Mouse (Mus musculus) heart, embryonic 10.5 days (tissue): ENCODE results near the gene Gatad2b. TPM values are rescaled to one million over a fixed set of nuclear protein-coding genes. Genes with fewer than 3 reads are reported as not detected.
"Not testable (repeated sequence)": the region's sequence is repeated elsewhere in the genome, so short reads cannot be mapped to it uniquely, and the experiment has no call there.

ENCODE experiments used
- DNase-seq: peaks from one replicate; pipeline ENCODE4 v3.0.0-alpha.2; 2017; ENCODE audit warnings: low spot score
- H3K27ac ChIP-seq: fragments of 300-500 bp; sonication (generic); 2 replicates; pipeline ENCODE4 v1.5.1; 2016; ENCODE audit warnings: mild to moderate bottlenecking
- H3K27me3 ChIP-seq: fragments of 300-500 bp; sonication (generic); 2 replicates; pipeline ENCODE4 v1.6.1; 2016; ENCODE audit warnings: mild to moderate bottlenecking; ENCODE audit not compliant: poor library complexity, insufficient read depth, severe bottlenecking
- H3K36me3 ChIP-seq: fragments of 300-500 bp; sonication (generic); 2 replicates; pipeline ENCODE4 v1.6.1; 2016; ENCODE audit warnings: mild to moderate bottlenecking, moderate library complexity
- H3K4me1 ChIP-seq: fragments of 300-500 bp; sonication (generic); 2 replicates; pipeline ENCODE4 v1.6.1; 2016; ENCODE audit warnings: mild to moderate bottlenecking
- H3K4me3 ChIP-seq: fragments of 300-500 bp; sonication (generic); 2 replicates; pipeline ENCODE4 v1.5.1; 2016; ENCODE audit warnings: mild to moderate bottlenecking, moderate library complexity
- H3K9me3 ChIP-seq: fragments of 300-500 bp; sonication (generic); 2 replicates; pipeline ENCODE4 v1.6.1; 2016; ENCODE audit warnings: mild to moderate bottlenecking, moderate library complexity
- WGBS: fragments of 180-500 bp; shearing (Covaris S2); methylation state at CpG from one replicate; pipeline ENCODE4 v1.1.7; 2016; 5-methylcytosine and 5-hydroxymethylcytosine counted together
- polyA plus RNA-seq: library from polyadenylated mRNA; unstranded; fragments of >200 nt; fragmentation: Nextera tagmentation; extraction: Ambion mirVana; gene quantifications from 2 replicates; pipeline ENCODE4 v1.2.1, GENCODE M21; 2016

Gene Gatad2b
- polyA plus RNA-seq: 10.6 and 11.8 TPM in 2 replicates

DNA sequence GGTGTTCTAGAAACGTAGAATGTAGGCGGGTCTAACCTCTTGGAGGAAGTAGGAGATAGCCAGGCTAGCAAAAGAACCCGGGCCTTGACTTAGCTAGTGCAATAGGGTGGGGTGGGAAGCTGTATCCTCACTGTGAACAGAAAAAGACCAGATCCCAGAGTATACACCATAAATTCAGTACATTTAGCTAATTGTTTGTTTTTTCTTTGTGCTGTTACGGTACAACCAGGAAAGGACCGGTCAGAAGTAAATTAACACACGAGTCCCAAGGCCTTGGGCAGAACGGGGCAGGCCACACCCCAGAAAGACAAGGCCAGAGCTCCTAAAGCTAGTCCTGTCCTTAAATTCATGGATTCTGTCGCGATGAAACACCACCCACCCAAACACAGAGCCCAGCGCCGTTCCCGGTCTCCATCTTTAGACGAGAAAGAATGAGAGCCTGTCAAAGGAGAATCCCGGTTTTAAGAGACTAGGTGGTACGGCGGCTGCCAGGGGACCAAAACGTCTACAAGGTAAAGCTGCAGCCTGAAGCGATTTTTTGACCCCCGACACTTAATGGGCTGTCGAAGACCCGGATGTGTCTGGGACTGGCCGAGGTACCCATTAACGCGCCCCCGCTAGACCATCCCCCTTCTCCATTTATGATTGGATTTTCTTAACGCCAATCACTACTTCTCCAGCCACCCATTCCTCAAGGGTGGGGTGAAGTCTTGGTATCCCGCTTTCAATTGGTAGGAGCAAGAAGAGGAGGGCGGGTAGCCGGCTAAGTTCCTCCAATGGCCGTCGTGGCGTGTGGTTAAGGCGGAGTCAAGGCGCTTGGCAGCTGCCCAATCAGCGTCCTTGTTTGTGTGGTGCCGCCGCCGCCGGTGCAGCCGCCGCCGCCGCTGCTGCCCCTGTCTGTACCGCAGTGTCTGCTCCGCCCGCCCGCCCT is at the start of gene Gatad2b:
Gatad2b (plus strand) TSS at position 834 of the 931 bp plus-strand sequence.
- H3K4me3 ChIP-seq: peak within 1 kb of the TSS; percentile 98
- under 1% methylated on average over 45 of the region's 47 CpGs for WGBS
- DNase-seq: peak; percentile 100
- H3K4me1 ChIP-seq: peaks cover 26% of the 10 kb centered on the region
- no peaks in the 10 kb centered on the region for H3K27me3 ChIP-seq
- H3K9me3 ChIP-seq: no peaks in the 10 kb centered on the region
- 0 out of 2 replicates have a peak, but pooled peaks cover 2% of the 10 kb centered on the region for H3K36me3 ChIP-seq
- H3K27ac ChIP-seq: peak within 1 kb of the TSS; percentile 99

DNA sequence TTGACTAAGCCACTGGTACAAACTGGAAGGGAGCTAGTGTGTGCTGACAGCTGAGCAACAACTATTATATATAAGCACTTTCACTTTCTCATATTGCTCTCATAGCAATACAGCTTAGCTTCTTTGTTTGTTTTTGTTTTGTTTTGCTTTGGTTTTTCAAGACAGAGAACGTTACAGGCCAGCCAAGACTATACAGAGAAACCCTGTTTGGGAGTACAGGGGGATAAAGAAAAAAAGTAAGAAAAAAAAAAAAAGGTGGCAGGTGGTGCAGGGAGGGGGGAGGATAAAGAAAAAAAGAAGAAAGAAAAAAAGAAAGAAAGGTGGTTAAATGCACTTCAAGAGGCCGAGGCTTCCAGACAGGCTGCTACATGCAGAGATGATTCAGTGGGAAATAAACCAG is 47.6 kb upstream of the Gatad2b start:
- H3K27me3 ChIP-seq: 0 out of 2 replicates have a peak, but pooled peaks cover 11% of the 10 kb centered on the region
- no peak overlapping the region for H3K27ac ChIP-seq
- peaks cover 10% of the 10 kb centered on the region for H3K36me3 ChIP-seq
- no peaks in the 10 kb centered on the region for H3K9me3 ChIP-seq
- WGBS: 65% methylated on average over 2 of the region's 2 CpGs
- peaks cover 32% of the 10 kb centered on the region for H3K4me1 ChIP-seq
- no peak for DNase-seq
- H3K4me3 ChIP-seq: no peak overlapping the region

GRCm38 (mm10) chr3:90247630-90247959 is 45.4 kb upstream of the Gatad2b start:
- Histone ChIP-seq H3K27ac (peak overlapping the region; percentile 96), H3K4me3 (peak overlapping the region; percentile 86), H3K27me3 (no peaks in the 10 kb centered on the region), H3K36me3 (peaks cover 27% of the 10 kb centered on the region), H3K4me1 (peaks cover 29% of the 10 kb centered on the region), H3K9me3 (no peaks in the 10 kb centered on the region)
- WGBS: under 1% methylated on average over 3 of the region's 3 CpGs
- DNase-seq: no peak

GRCm38 (mm10) chr3:90247960-90248745 is 44.8 kb upstream of the Gatad2b start, which contains the start of gene Slc39a1:
Gene Slc39a1, plus strand, starts transcription at chr3:90248172.
- no peaks in the 10 kb centered on the region for H3K27me3 ChIP-seq
- peak within 1 kb of the TSS; percentile 96 for H3K27ac ChIP-seq
- H3K36me3 ChIP-seq: peaks cover 27% of the 10 kb centered on the region
- H3K4me3 ChIP-seq: peak within 1 kb of the TSS; percentile 86
- H3K9me3 ChIP-seq: no peaks in the 10 kb centered on the region
- peaks cover 23% of the 10 kb centered on the region; the same call in 1 of the 2 replicates for H3K4me1 ChIP-seq
- under 1% methylated on average over 44 of the region's 44 CpGs for WGBS
- peak; percentile 98 for DNase-seq

DNA sequence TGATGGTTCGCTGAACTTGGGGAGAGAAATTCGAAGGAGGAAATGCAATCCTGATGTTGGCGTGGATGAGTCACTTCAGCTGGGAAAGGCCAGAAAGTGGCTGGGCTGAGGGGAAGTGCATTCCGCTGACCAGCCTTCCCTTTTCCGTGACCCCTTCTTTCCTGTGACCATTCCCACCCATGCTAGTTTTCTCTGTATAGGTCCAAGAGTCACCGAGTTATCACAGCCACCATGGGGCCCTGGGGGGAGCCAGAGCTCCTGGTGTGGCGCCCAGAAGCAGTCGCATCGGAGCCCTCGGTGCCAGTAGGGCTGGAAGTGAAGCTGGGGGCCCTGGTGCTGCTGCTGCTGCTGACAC is 44.3 kb upstream of the Gatad2b start:
- peak overlapping the region; percentile 86 for H3K4me3 ChIP-seq
- peaks cover 27% of the 10 kb centered on the region for H3K36me3 ChIP-seq
- H3K27me3 ChIP-seq: no peaks in the 10 kb centered on the region
- H3K9me3 ChIP-seq: no peaks in the 10 kb centered on the region
- DNase-seq: peak; percentile 81
- peak overlapping the region; percentile 96 for H3K27ac ChIP-seq
- 3% methylated on average over 10 of the region's 10 CpGs for WGBS
- H3K4me1 ChIP-seq: peaks cover 18% of the 10 kb centered on the region; the same call in 1 of the 2 replicates

- Histone ChIP-seq H3K27me3 (no peaks in the 10 kb centered on the region), H3K36me3 (peaks cover 27% of the 10 kb centered on the region), H3K27ac (no peak overlapping the region; the same call in 1 of the 2 replicates), H3K4me3 (no peak overlapping the region), H3K4me1 (peaks cover 25% of the 10 kb centered on the region), H3K9me3 (no peaks in the 10 kb centered on the region)
- DNase-seq: no peak
- 82% methylated on average over 6 of the region's 6 CpGs for WGBS
These were observed 42.2 kb upstream of the Gatad2b start for GRCm38 (mm10) chr3:90250791-90251190.

DNA sequence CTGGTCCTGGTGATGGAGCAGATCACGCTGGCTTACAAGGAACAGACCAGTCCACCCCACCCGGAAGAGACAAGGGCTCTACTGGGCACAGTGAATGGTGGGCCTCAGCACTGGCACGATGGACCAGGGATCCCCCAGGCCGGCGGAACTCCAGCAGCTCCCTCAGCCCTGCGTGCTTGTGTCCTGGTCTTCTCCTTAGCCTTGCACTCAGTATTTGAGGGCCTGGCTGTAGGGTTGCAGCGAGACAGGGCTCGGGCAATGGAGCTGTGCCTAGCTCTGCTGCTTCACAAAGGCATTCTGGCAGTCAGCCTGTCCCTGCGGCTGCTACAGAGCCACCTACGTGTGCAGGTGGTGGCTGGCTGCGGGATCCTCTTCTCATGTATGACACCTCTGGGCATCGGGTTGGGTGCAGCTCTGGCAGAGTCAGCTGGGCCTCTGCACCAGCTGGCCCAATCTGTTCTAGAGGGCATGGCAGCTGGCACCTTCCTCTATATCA is 41.2 kb upstream of the Gatad2b start:
- Histone ChIP-seq H3K4me1 (peaks cover 28% of the 10 kb centered on the region), H3K36me3 (peaks cover 36% of the 10 kb centered on the region)
- H3K27ac ChIP-seq, H3K4me3 ChIP-seq, DNase-seq, H3K27me3 ChIP-seq, H3K9me3 ChIP-seq: not testable (repeated sequence)
- 88% methylated on average over 10 of the region's 12 CpGs for WGBS

DNA sequence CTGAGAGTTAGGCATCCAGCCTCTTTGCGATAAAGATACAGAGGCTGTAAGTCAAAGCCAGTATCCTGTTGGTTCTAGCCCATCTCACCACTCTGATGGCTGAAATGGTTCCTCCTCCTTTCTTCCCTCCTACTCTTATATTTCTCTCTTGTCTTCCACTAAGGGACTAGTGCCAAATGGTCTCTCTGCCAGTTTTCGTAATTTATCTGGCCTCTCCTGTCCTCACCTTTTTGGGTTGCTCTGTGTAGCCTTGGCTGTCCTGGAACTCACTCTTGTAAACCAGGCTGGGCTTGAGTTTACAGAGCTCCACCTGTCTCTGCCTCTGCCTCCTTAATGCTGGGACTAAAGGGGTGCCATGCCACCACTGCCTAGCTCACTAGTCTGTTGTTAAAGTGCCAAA is 40.3 kb upstream of the Gatad2b start:
- 85% methylated on average over 2 of the region's 2 CpGs for WGBS
- H3K9me3 ChIP-seq, H3K27me3 ChIP-seq, DNase-seq, H3K4me3 ChIP-seq, H3K27ac ChIP-seq: not testable (repeated sequence)
- Histone ChIP-seq H3K4me1 (peaks cover 26% of the 10 kb centered on the region), H3K36me3 (peaks cover 45% of the 10 kb centered on the region)

DNA sequence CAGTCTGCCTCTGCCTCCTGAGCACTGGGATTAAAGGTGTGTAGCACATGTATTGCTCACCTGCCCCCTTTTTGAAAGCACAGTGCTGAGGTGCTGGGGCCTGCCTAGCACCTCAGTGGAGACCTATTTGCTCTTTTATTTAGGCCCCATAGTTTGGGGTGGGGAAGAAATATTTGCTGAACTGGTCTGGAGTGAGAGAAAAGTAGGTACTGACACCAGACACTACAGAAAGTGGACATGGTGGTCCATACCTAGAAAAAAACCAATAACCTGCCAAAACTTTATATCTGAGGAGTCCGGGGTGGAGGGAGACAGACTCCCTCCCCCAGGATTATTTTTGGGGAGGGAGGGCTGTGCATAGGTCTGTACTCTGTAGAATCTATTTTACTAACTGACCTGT is 39.8 kb upstream of the Gatad2b start:
- H3K27ac ChIP-seq, DNase-seq, H3K4me3 ChIP-seq, H3K27me3 ChIP-seq, H3K9me3 ChIP-seq: not testable (repeated sequence)
- H3K4me1 ChIP-seq: peaks cover 26% of the 10 kb centered on the region
- peaks cover 50% of the 10 kb centered on the region for H3K36me3 ChIP-seq
- 76% methylated on average over 1 of the region's 1 CpGs for WGBS

DNA sequence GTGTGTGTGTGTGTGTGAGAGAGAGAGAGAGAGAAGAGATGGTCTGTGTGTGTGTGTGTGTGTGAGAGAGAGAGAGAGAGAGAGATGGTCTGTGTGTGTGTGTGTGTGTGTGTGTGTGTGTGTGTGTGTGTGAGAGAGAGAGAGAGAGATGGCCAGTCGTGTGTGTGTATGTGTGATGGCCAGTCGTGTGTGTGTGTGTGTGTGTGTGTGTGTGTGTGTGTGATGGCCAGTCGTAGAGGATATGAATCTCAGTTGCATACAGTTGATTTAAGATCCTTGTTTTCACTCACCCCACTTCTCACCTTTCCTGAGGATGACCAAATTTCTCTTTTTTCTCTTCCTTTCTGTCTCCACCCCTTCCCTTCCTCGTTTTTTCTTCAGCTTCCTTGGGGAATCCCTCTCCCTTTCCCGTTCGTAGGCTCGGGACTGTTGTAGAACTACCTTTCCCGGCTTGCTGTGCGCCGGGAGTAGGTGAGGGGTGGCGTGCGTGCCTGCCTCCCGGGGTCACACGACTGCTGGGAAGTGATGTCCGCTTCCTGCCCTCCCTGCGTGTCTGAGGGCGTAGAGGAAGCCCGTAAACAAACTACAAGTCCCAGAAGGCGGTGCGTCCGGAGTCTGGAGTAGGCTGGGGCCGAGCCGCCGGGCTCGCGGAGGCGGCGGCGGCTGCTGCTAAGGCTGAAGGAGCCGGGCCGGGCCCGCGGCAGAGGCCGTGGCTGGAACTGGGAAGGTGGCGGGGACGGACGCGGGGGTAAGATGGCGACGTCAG is 39.1 kb upstream of the Gatad2b start, which contains the start of gene Crtc2:
Crtc2 (plus strand) TSS at position 511 of the 766 bp plus-strand sequence.
- Histone ChIP-seq H3K9me3 (no peaks in the 10 kb centered on the region), H3K27me3 (no peaks in the 10 kb centered on the region), H3K4me3 (peak within 1 kb of the TSS; percentile 88), H3K4me1 (peaks cover 21% of the 10 kb centered on the region), H3K36me3 (peaks cover 57% of the 10 kb centered on the region), H3K27ac (peak within 1 kb of the TSS; percentile 95)
- WGBS: 3% methylated on average over 39 of the region's 40 CpGs
- DNase-seq: peak; percentile 99

- H3K4me1 ChIP-seq: peaks cover 13% of the 10 kb centered on the region
- peak overlapping the region; percentile 95 for H3K27ac ChIP-seq
- WGBS: under 1% methylated on average over 41 of the region's 41 CpGs
- H3K27me3 ChIP-seq: no peaks in the 10 kb centered on the region
- H3K9me3 ChIP-seq: no peaks in the 10 kb centered on the region
- peak overlapping the region; percentile 88 for H3K4me3 ChIP-seq
- DNase-seq: no peak
- peaks cover 61% of the 10 kb centered on the region for H3K36me3 ChIP-seq
These were observed 38.4 kb upstream of the Gatad2b start for GRCm38 (mm10) chr3:90254419-90255193.
